Mouse (Mus musculus): ENCODE data around the gene BC048679. TPM values are rescaled to one million over a fixed set of nuclear protein-coding genes. Genes with fewer than 3 reads are reported as not detected.

BC048679 gene
- polyA plus RNA-seq, 1 experiment from 2014 or later: not detected

GRCm38 (mm10) chr7:81475221-81475620, 22.9 kb downstream of the BC048679 start:
- Histone ChIP-seq H3K4me3 (replicated peaks) (no peak overlapping the region), H3K9me3 (replicated peaks) (no peaks in the 10 kb centered on the region), H3K4me2 (no peak overlapping the region), H3K27ac (no peak overlapping the region), H3K9ac (no peak overlapping the region), H3K36me3 (no peaks in the 10 kb centered on the region), H3K4me1 (replicated peaks) (no peaks in the 10 kb centered on the region), H3K27me3 (peaks cover 23% of the 10 kb centered on the region)
- 60% methylated on average over 3 of the region's 3 CpGs for WGBS (ENCODE audit: insufficient replicate concordance)
- ATAC-seq (ENCODE audit: low read depth) (no peak), DNase-seq (no peak)

- Histone ChIP-seq H3K36me3 (no peaks in the 10 kb centered on the region), H3K4me1 (replicated peaks) (no peaks in the 10 kb centered on the region), H3K4me2 (no peak overlapping the region), H3K27me3 (peaks cover 9% of the 10 kb centered on the region; the same call in 1 of the 2 replicates), H3K9me3 (replicated peaks) (no peaks in the 10 kb centered on the region), H3K9ac (no peak overlapping the region), H3K27ac (no peak overlapping the region), H3K4me3 (replicated peaks) (no peak overlapping the region)
- DNase-seq (no peak), ATAC-seq (ENCODE audit: low read depth) (no peak)
- 44% methylated on average over 9 of the region's 9 CpGs for whole genome bisulfite sequencing (ENCODE audit: insufficient replicate concordance)
These were observed 33.1 kb downstream of the BC048679 start for GRCm38 (mm10) chr7:81464906-81465450.

GRCm38 (mm10) chr7:81464116-81464515, 34.0 kb downstream of the BC048679 start:
- no peaks in the 10 kb centered on the region for H3K9me3 ChIP-seq (replicated peaks)
- no peaks in the 10 kb centered on the region for H3K4me1 ChIP-seq (replicated peaks)
- no peak overlapping the region for H3K4me2 ChIP-seq
- 5% methylated on average over 4 of the region's 4 CpGs for WGBS (ENCODE audit: insufficient replicate concordance)
- DNase-seq (no peak), ATAC-seq (ENCODE audit: low read depth) (no peak)
- H3K27me3 ChIP-seq: peaks cover 14% of the 10 kb centered on the region; the same call in 1 of the 2 replicates
- H3K36me3 ChIP-seq: no peaks in the 10 kb centered on the region
- H3K27ac ChIP-seq: no peak overlapping the region
- no peak overlapping the region for H3K4me3 ChIP-seq (replicated peaks)
- H3K9ac ChIP-seq: no peak overlapping the region

- Histone ChIP-seq H3K4me3 (replicated peaks) (no peak overlapping the region), H3K4me2 (no peak overlapping the region), H3K27me3 (peaks cover 27% of the 10 kb centered on the region), H3K9me3 (replicated peaks) (no peaks in the 10 kb centered on the region), H3K9ac (no peak overlapping the region), H3K36me3 (no peaks in the 10 kb centered on the region), H3K4me1 (replicated peaks) (no peaks in the 10 kb centered on the region), H3K27ac (no peak overlapping the region)
- no peak for ATAC-seq (ENCODE audit: low read depth)
- no peak for DNase-seq
- WGBS (ENCODE audit: insufficient replicate concordance): 64% methylated on average over 3 of the region's 3 CpGs
These were observed 35.3 kb downstream of the BC048679 start for GRCm38 (mm10) chr7:81462815-81463214.

GRCm38 (mm10) chr7:81455155-81455651, 42.9 kb downstream of the BC048679 start, which contains the start of gene Cpeb1:
TSS of gene Cpeb1 (minus strand) at chr7:81455465.
- Histone ChIP-seq H3K9me3 (replicated peaks) (no peaks in the 10 kb centered on the region), H3K4me3 (replicated peaks) (peak within 1 kb of the TSS; percentile 50), H3K27me3 (peaks cover 82% of the 10 kb centered on the region), H3K27ac (no peak within 1 kb of the TSS), H3K4me1 (replicated peaks) (peaks cover 14% of the 10 kb centered on the region), H3K36me3 (no peaks in the 10 kb centered on the region), H3K9ac (no peak within 1 kb of the TSS), H3K4me2 (peak within 1 kb of the TSS; percentile 67)
- 3% methylated on average over 28 of the region's 28 CpGs for WGBS (ENCODE audit: insufficient replicate concordance)
- no peak for DNase-seq
- no peak for ATAC-seq (ENCODE audit: low read depth)

GRCm38 (mm10) chr7:81454331-81455039, 43.6 kb downstream of the BC048679 start:
- H3K27ac ChIP-seq: no peak overlapping the region
- DNase-seq (no peak), ATAC-seq (ENCODE audit: low read depth) (0 out of 2 replicates have a peak, but pooled peaks have one; percentile 7)
- peak overlapping the region; percentile 50 for H3K4me3 ChIP-seq (replicated peaks)
- H3K4me2 ChIP-seq: peak overlapping the region; percentile 67
- no peak overlapping the region for H3K9ac ChIP-seq
- WGBS (ENCODE audit: insufficient replicate concordance): 1% methylated on average over 70 of the region's 87 CpGs
- H3K27me3 ChIP-seq: peaks cover 84% of the 10 kb centered on the region
- no peaks in the 10 kb centered on the region for H3K9me3 ChIP-seq (replicated peaks)
- peaks cover 14% of the 10 kb centered on the region for H3K4me1 ChIP-seq (replicated peaks)
- no peaks in the 10 kb centered on the region for H3K36me3 ChIP-seq

GRCm38 (mm10) chr7:81453443-81454274, 44.4 kb downstream of the BC048679 start:
- H3K4me2 ChIP-seq: peak overlapping the region; percentile 67
- no peak overlapping the region for H3K9ac ChIP-seq
- ATAC-seq (ENCODE audit: low read depth): no peak
- peaks cover 82% of the 10 kb centered on the region for H3K27me3 ChIP-seq
- H3K4me3 ChIP-seq (replicated peaks): peak overlapping the region; percentile 50
- no peaks in the 10 kb centered on the region for H3K36me3 ChIP-seq
- WGBS (ENCODE audit: insufficient replicate concordance): 6% methylated on average over 83 of the region's 84 CpGs
- no peak overlapping the region for H3K27ac ChIP-seq
- no peak for DNase-seq
- H3K4me1 ChIP-seq (replicated peaks): peaks cover 14% of the 10 kb centered on the region
- H3K9me3 ChIP-seq (replicated peaks): no peaks in the 10 kb centered on the region

GRCm38 (mm10) chr7:81452971-81453441, 45.1 kb downstream of the BC048679 start:
- DNase-seq: no peak

More at GRCm38 (mm10) chr7:81452971-81453441, 45.1 kb downstream of the BC048679 start:
- no peak overlapping the region for H3K9ac ChIP-seq
- H3K4me3 ChIP-seq (replicated peaks): no peak overlapping the region
- no peak overlapping the region for H3K27ac ChIP-seq
- H3K36me3 ChIP-seq: no peaks in the 10 kb centered on the region
- ATAC-seq (ENCODE audit: low read depth): no peak
- peaks cover 76% of the 10 kb centered on the region for H3K27me3 ChIP-seq
- WGBS (ENCODE audit: insufficient replicate concordance): 8% methylated on average over 21 of the region's 21 CpGs
- peaks cover 14% of the 10 kb centered on the region for H3K4me1 ChIP-seq (replicated peaks)
- H3K9me3 ChIP-seq (replicated peaks): no peaks in the 10 kb centered on the region
- 0 out of 2 replicates have a peak overlapping the region, but pooled peaks have one; percentile 67 for H3K4me2 ChIP-seq

MicroRNAs within 50 kb of the gene (microRNA counts, 519-probe panel; counts per million panel counts)
- microRNA mmu-miR-1839-3p (114 counts per million), microRNA mmu-miR-1839-5p (3,861 counts per million, percentile 29 among the panel's probes with 10 or more counts)

Other genes with a start within 250 kb of the BC048679 start
- gene Rps17, start 153.0 kb downstream of the BC048679 start, polyA plus RNA-seq (2015; fragmentation: Nextera tagmentation; extraction: Ambion mirVana): 979 and 995 TPM in 2 replicates
- 0.15 and 0.20 TPM in 2 replicates for gene Cpeb1, start 42.8 kb downstream of the BC048679 start, polyA plus RNA-seq (2015; fragmentation: Nextera tagmentation; extraction: Ambion mirVana)
- gene Ap3b2, start 4.4 kb downstream of the BC048679 start, polyA plus RNA-seq (2015; fragmentation: Nextera tagmentation; extraction: Ambion mirVana): 0.21 and 0.24 TPM in 2 replicates
- 0.06 and 0.15 TPM in 2 replicates for gene Fsd2, start 68.7 kb upstream of the BC048679 start, polyA plus RNA-seq (2015; fragmentation: Nextera tagmentation; extraction: Ambion mirVana)
- 4.0 and 4.5 TPM in 2 replicates for gene Whamm, start 73.0 kb upstream of the BC048679 start, polyA plus RNA-seq (2015; fragmentation: Nextera tagmentation; extraction: Ambion mirVana)
- 5.7 and 6.3 TPM in 2 replicates for gene Homer2, start 209.2 kb upstream of the BC048679 start, polyA plus RNA-seq (2015; fragmentation: Nextera tagmentation; extraction: Ambion mirVana)